Mouse (Mus musculus): ENCODE results near the gene Aqp11. TPM values are rescaled to one million over a fixed set of nuclear protein-coding genes. Genes with fewer than 3 reads are reported as not detected.

The Aqp11 gene
- polyA plus RNA-seq, 1 experiment: 29.0 TPM

GRCm38 (mm10) chr7:97733606-97734005 lies 4.5 kb downstream of the Aqp11 start:
- H3K27ac ChIP-seq (ENCODE audit: insufficient read depth, low read length): no peak overlapping the region
- no peak overlapping the region for H3K4me3 ChIP-seq (ENCODE audit: insufficient read depth, low read length)
- TF ChIP-seq POLR2A (IDR thresholded peaks at IDR 0.05; ENCODE audit: extremely low read depth, insufficient read depth, low read length) (no peak), CTCF (IDR thresholded peaks at IDR 0.05; ENCODE audit: extremely low read depth, insufficient read depth, low read length) (no peak)
- H3K4me1 ChIP-seq (ENCODE audit: control insufficient read depth, insufficient read depth, low read length): peaks cover 1% of the 10 kb centered on the region; the same call in 1 of the 2 replicates

GRCm38 (mm10) chr7:97730427-97730826 lies 7.7 kb downstream of the Aqp11 start:
- no peak for TF ChIP-seq POLR2A (IDR thresholded peaks at IDR 0.05; ENCODE audit: extremely low read depth, insufficient read depth, low read length)
- no peak overlapping the region for H3K4me3 ChIP-seq (ENCODE audit: insufficient read depth, low read length)
- no peak overlapping the region for H3K27ac ChIP-seq (ENCODE audit: insufficient read depth, low read length)
- H3K4me1 ChIP-seq (ENCODE audit: control insufficient read depth, insufficient read depth, low read length): no peaks in the 10 kb centered on the region

GRCm38 (mm10) chr7:97728666-97729614 lies 9.1 kb downstream of the Aqp11 start:
- Histone ChIP-seq H3K4me1 (ENCODE audit: control insufficient read depth, insufficient read depth, low read length) (no peaks in the 10 kb centered on the region), H3K4me3 (ENCODE audit: insufficient read depth, low read length) (no peak overlapping the region), H3K27ac (ENCODE audit: insufficient read depth, low read length) (no peak overlapping the region)
- TF ChIP-seq POLR2A (IDR thresholded peaks at IDR 0.05; ENCODE audit: extremely low read depth, insufficient read depth, low read length) (no peak), CTCF (IDR thresholded peaks at IDR 0.05; ENCODE audit: extremely low read depth, insufficient read depth, low read length) (no peak)

DNA sequence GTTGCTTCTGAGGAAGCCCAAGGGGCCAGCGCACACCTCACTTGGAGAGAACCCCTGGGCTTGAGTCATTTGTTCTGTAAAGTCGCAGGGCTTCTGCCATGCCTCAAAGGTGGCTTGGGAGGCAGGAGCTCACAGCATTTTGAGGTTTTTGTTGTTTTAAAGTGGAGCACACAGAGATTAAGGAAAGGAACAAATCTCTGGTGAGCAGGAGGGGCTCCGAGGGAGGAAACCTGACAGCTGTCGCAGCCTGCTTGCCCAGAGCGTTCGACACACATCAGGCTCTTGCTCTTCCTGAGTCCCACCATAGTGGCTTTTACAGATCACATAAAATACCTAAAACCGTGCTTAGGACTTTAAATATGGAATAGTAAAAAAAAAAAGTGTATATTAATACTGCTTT lies 11.3 kb downstream of the Aqp11 start:
- Histone ChIP-seq H3K27ac (ENCODE audit: insufficient read depth, low read length) (no peak overlapping the region), H3K4me1 (ENCODE audit: control insufficient read depth, insufficient read depth, low read length) (no peaks in the 10 kb centered on the region), H3K4me3 (ENCODE audit: insufficient read depth, low read length) (no peak overlapping the region)
- no peak for TF ChIP-seq POLR2A (IDR thresholded peaks at IDR 0.05; ENCODE audit: extremely low read depth, insufficient read depth, low read length)
- no peak for TF ChIP-seq CTCF (IDR thresholded peaks at IDR 0.05; ENCODE audit: extremely low read depth, insufficient read depth, low read length)

DNA sequence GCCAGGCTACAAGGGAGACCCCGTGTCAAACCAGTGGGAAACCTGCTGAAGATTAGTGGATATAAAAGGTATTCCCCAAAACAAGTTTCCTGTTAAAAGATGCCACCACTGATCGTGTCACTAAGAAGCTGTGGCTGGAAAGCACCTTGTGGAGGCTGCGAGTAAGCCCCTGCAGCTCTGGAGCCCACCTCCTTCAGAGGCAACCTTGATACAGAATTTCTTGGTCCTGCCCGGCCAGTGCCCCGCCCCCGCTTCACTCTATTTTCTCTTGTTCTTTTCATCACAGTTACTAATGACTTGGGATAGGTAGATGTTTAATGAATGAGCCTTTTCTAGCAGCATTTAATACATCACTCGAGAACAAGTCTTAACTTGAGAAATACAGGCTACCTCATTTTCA lies 12.0 kb downstream of the Aqp11 start:
- Histone ChIP-seq H3K4me1 (ENCODE audit: control insufficient read depth, insufficient read depth, low read length) (no peaks in the 10 kb centered on the region), H3K27ac (ENCODE audit: insufficient read depth, low read length) (no peak overlapping the region), H3K4me3 (ENCODE audit: insufficient read depth, low read length) (no peak overlapping the region)
- TF ChIP-seq POLR2A (IDR thresholded peaks at IDR 0.05; ENCODE audit: extremely low read depth, insufficient read depth, low read length) (no peak), CTCF (IDR thresholded peaks at IDR 0.05; ENCODE audit: extremely low read depth, insufficient read depth, low read length) (no peak)

DNA sequence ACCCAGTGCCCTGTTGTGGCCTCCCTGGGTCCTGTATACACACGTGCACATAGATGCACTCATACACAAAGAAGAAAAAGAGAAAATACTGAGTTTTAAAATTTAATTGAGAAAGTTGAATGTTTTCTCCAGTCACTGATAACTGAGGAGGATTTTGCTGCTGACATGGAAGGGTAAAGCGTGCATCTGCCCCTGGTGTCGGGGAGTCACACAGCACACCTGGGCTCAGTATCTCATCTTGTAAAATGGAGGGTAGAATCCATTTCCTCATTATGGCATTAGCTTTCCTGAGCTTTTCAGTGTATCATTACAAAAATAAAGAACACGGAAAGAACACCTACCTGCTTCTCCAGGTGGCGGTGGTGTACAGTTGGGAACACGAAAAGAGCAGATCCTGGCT lies 12.7 kb downstream of the Aqp11 start:
- Histone ChIP-seq H3K4me1 (ENCODE audit: control insufficient read depth, insufficient read depth, low read length) (no peaks in the 10 kb centered on the region), H3K27ac (ENCODE audit: insufficient read depth, low read length) (no peak overlapping the region), H3K4me3 (ENCODE audit: insufficient read depth, low read length) (no peak overlapping the region)
- no peak for TF ChIP-seq POLR2A (IDR thresholded peaks at IDR 0.05; ENCODE audit: extremely low read depth, insufficient read depth, low read length)
- TF ChIP-seq CTCF (IDR thresholded peaks at IDR 0.05; ENCODE audit: extremely low read depth, insufficient read depth, low read length): no peak

GRCm38 (mm10) chr7:97723646-97724538 lies 14.2 kb downstream of the Aqp11 start:
- Histone ChIP-seq H3K4me1 (ENCODE audit: control insufficient read depth, insufficient read depth, low read length) (no peaks in the 10 kb centered on the region), H3K4me3 (ENCODE audit: insufficient read depth, low read length) (no peak overlapping the region), H3K27ac (ENCODE audit: insufficient read depth, low read length) (no peak overlapping the region)
- TF ChIP-seq POLR2A (IDR thresholded peaks at IDR 0.05; ENCODE audit: extremely low read depth, insufficient read depth, low read length): no peak
- no peak for TF ChIP-seq CTCF (IDR thresholded peaks at IDR 0.05; ENCODE audit: extremely low read depth, insufficient read depth, low read length)

DNA sequence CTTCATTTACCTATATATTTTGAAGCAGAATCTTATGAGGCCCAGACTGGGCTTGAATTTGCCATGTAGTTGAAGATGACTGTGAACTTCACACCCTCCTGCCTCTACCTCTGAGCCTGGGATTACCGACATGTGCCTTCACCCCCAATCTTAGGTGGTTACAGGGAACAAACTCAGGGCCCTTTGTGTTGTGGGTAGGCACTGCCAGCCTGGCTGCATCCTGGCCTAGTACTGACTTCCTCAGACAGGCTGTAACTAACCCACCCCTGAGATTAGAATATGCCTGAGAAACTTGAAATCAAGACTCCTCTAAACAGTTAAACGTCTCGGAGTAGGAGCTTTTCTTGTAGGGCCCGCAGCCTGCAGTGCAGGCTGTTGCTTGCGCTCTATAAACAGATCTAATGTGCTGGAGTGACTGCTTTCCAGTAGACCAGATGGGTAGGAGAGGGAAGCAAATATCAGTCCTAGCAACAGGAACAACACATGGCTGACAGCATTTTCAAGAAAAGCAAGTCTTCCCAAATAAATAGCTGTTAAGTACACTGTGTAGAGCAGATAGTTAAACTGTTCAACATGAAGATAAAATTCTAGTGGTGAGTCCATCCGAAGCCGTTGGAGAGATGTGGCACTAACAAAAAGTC lies 15.7 kb downstream of the Aqp11 start:
- no peak overlapping the region for H3K27ac ChIP-seq (ENCODE audit: insufficient read depth, low read length)
- TF ChIP-seq POLR2A (IDR thresholded peaks at IDR 0.05; ENCODE audit: extremely low read depth, insufficient read depth, low read length): no peak
- TF ChIP-seq CTCF (IDR thresholded peaks at IDR 0.05; ENCODE audit: extremely low read depth, insufficient read depth, low read length): no peak
- no peaks in the 10 kb centered on the region for H3K4me1 ChIP-seq (ENCODE audit: control insufficient read depth, insufficient read depth, low read length)
- no peak overlapping the region for H3K4me3 ChIP-seq (ENCODE audit: insufficient read depth, low read length)

- Histone ChIP-seq H3K27ac (ENCODE audit: insufficient read depth, low read length) (no peak overlapping the region), H3K4me3 (ENCODE audit: insufficient read depth, low read length) (no peak overlapping the region), H3K4me1 (ENCODE audit: control insufficient read depth, insufficient read depth, low read length) (no peaks in the 10 kb centered on the region)
- TF ChIP-seq CTCF (IDR thresholded peaks at IDR 0.05; ENCODE audit: extremely low read depth, insufficient read depth, low read length): no peak
- no peak for TF ChIP-seq POLR2A (IDR thresholded peaks at IDR 0.05; ENCODE audit: extremely low read depth, insufficient read depth, low read length)
These were observed 18.0 kb downstream of the Aqp11 start for GRCm38 (mm10) chr7:97720109-97720508.

Measured in cortical plate, adult 2 months (tissue).